Mouse (Mus musculus) liver, embryonic 13.5 days (tissue): ENCODE results near the gene Bex3. TPM values are rescaled to one million over a fixed set of nuclear protein-coding genes. Genes with fewer than 3 reads are reported as not detected.
"Not testable (repeated sequence)": the region's sequence is repeated elsewhere in the genome, so short reads cannot be mapped to it uniquely, and the experiment has no call there.

Experiments
- ATAC-seq: fragments of 200-750 bp; cut with Nextera tagmentation; 2 replicates; pipeline ENCODE4 v1.8.0; 2017; ENCODE audit warnings: low read depth, mild to moderate bottlenecking, moderate number of reproducible peaks, moderate library complexity
- DNase-seq: peaks from one replicate; pipeline ENCODE4 v3.0.0; 2022
- H3K27ac ChIP-seq: fragments of 300-500 bp; sonication (generic); 2 replicates; pipeline ENCODE4 v1.5.1; 2015; ENCODE audit warnings: moderate library complexity, mild to moderate bottlenecking, inconsistent platforms
- H3K27me3 ChIP-seq: fragments of 300-500 bp; sonication (generic); 2 replicates; pipeline ENCODE4 v1.6.1; 2015; ENCODE audit warnings: mild to moderate bottlenecking, inconsistent platforms
- H3K36me3 ChIP-seq: fragments of 300-500 bp; sonication (generic); 2 replicates; pipeline ENCODE4 v1.6.1; 2015; ENCODE audit warnings: mild to moderate bottlenecking, inconsistent platforms
- H3K4me1 ChIP-seq: fragments of 300-500 bp; sonication (generic); replicated peaks from 2 replicates; pipeline ENCODE4 v1.6.1; 2015; ENCODE audit warnings: inconsistent platforms
- H3K4me2 ChIP-seq: fragments of 300-500 bp; sonication (generic); 2 replicates; pipeline ENCODE4 v1.6.1; 2015; ENCODE audit warnings: inconsistent platforms, mild to moderate bottlenecking, moderate library complexity
- H3K4me3 ChIP-seq: fragments of 300-500 bp; sonication (generic); replicated peaks from 2 replicates; pipeline ENCODE4 v1.5.1; 2015; ENCODE audit warnings: mild to moderate bottlenecking, inconsistent platforms
- H3K9ac ChIP-seq: fragments of 300-500 bp; sonication (generic); 2 replicates; pipeline ENCODE4 v1.6.1; 2015; ENCODE audit warnings: mild to moderate bottlenecking, inconsistent platforms
- H3K9me3 ChIP-seq: fragments of 300-500 bp; sonication (generic); replicated peaks from 2 replicates; pipeline ENCODE4 v1.6.1; 2016; ENCODE audit warnings: inconsistent platforms
- WGBS: fragments of 180-500 bp; shearing (Covaris S2); methylation state at CpG from one replicate; pipeline ENCODE4 v1.1.7; 2015; ENCODE audit not compliant: insufficient replicate concordance; 5-methylcytosine and 5-hydroxymethylcytosine counted together
- polyA plus RNA-seq: library from polyadenylated mRNA; unstranded; fragments of >200 nt; fragmentation: Nextera tagmentation; extraction: Ambion mirVana; gene quantifications from 2 replicates; pipeline ENCODE4 v1.2.1, GENCODE M21; 2015

The Bex3 gene
- polyA plus RNA-seq, 1 experiment from 2014 or later, result 238 TPM

GRCm38 (mm10) chrX:136267720-136268119 lies 2.3 kb upstream of the Bex3 start:
- Histone ChIP-seq H3K4me2 (no peak overlapping the region), H3K9me3 (no peaks in the 10 kb centered on the region), H3K27me3 (no peaks in the 10 kb centered on the region), H3K36me3 (no peaks in the 10 kb centered on the region), H3K4me1 (0 out of 2 replicates have a peak, but pooled peaks cover 2% of the 10 kb centered on the region), H3K9ac (no peak overlapping the region), H3K27ac (no peak overlapping the region), H3K4me3 (no peak overlapping the region)
- ATAC-seq (no peak), DNase-seq (no peak)
- 77% methylated on average over 5 of the region's 5 CpGs for WGBS

GRCm38 (mm10) chrX:136268173-136268572 lies 1.9 kb upstream of the Bex3 start:
- 0 out of 2 replicates have a peak, but pooled peaks cover 2% of the 10 kb centered on the region for H3K4me1 ChIP-seq
- DNase-seq (no peak), ATAC-seq (no peak)
- no peaks in the 10 kb centered on the region for H3K36me3 ChIP-seq
- no peak overlapping the region for H3K9ac ChIP-seq
- no peak overlapping the region for H3K4me3 ChIP-seq
- no peak overlapping the region for H3K4me2 ChIP-seq
- WGBS, result 55% methylated on average over 4 of the region's 4 CpGs
- H3K27ac ChIP-seq, result no peak overlapping the region
- no peaks in the 10 kb centered on the region for H3K9me3 ChIP-seq
- H3K27me3 ChIP-seq, result no peaks in the 10 kb centered on the region

- H3K36me3 ChIP-seq, result not testable (repeated sequence)
- peak overlapping the region; percentile 65 for H3K9ac ChIP-seq
- 24% methylated on average over 13 of the region's 60 CpGs for WGBS
Measured at GRCm38 (mm10) chrX:136270393-136271111, 499 bp downstream of the Bex3 start.

DNA sequence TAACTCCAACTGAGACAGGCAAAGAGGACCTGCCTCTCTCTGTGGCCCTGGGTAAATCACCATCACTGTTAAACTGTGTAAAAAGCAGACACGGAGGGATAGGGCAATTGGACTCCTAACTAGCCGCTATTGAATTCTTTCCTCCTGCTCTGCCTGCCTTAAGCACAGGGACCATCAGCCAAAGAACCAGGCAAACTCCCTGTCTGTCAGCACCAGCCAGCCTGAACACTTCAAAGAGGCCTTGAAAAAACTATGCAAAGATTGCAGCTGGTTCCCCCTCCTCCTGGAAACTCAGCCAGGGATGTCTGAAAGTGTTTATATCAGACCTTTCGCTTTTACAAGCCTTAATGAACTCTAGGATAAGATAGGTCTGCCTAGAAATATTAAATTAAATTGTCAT lies 4.5 kb downstream of the Bex3 start:
- WGBS, result 22% methylated on average over 3 of the region's 3 CpGs
- H3K9me3 ChIP-seq, result no peaks in the 10 kb centered on the region
- no peak overlapping the region for H3K27ac ChIP-seq
- no peak overlapping the region for H3K9ac ChIP-seq
- ATAC-seq, result no peak
- 0 out of 2 replicates have a peak, but pooled peaks cover 2% of the 10 kb centered on the region for H3K4me1 ChIP-seq
- no peaks in the 10 kb centered on the region for H3K36me3 ChIP-seq
- H3K4me3 ChIP-seq, result no peak overlapping the region
- H3K27me3 ChIP-seq, result no peaks in the 10 kb centered on the region
- DNase-seq, result no peak
- H3K4me2 ChIP-seq, result no peak overlapping the region

More at GRCm38 (mm10) chrX:136270393-136271111, 499 bp downstream of the Bex3 start:
- ATAC-seq, result peak; percentile 28
- H3K27ac ChIP-seq, H3K4me1 ChIP-seq, H3K27me3 ChIP-seq, H3K9me3 ChIP-seq, DNase-seq: not testable (repeated sequence)
- H3K4me2 ChIP-seq, result peak overlapping the region; percentile 56
- peak overlapping the region; percentile 56 for H3K4me3 ChIP-seq

- Histone ChIP-seq H3K9me3 (no peaks in the 10 kb centered on the region), H3K27ac (no peak overlapping the region), H3K36me3 (no peaks in the 10 kb centered on the region), H3K27me3 (no peaks in the 10 kb centered on the region), H3K4me1 (0 out of 2 replicates have a peak, but pooled peaks cover 2% of the 10 kb centered on the region), H3K4me2 (no peak overlapping the region), H3K4me3 (no peak overlapping the region), H3K9ac (no peak overlapping the region)
- DNase-seq (no peak), ATAC-seq (no peak)
- 43% methylated on average over 3 of the region's 3 CpGs for WGBS
Measured at GRCm38 (mm10) chrX:136275386-136275785, 5.3 kb downstream of the Bex3 start.

- 64% methylated on average over 7 of the region's 7 CpGs for WGBS
- Histone ChIP-seq H3K4me3 (no peak overlapping the region), H3K36me3 (no peaks in the 10 kb centered on the region), H3K9me3 (no peaks in the 10 kb centered on the region), H3K27me3 (no peaks in the 10 kb centered on the region), H3K9ac (no peak overlapping the region), H3K4me2 (no peak overlapping the region), H3K4me1 (no peaks in the 10 kb centered on the region), H3K27ac (no peak overlapping the region)
- DNase-seq (no peak), ATAC-seq (no peak)
Measured at GRCm38 (mm10) chrX:136277577-136277976, 7.5 kb downstream of the Bex3 start.

GRCm38 (mm10) chrX:136278401-136278800 lies 8.3 kb downstream of the Bex3 start:
- no peaks in the 10 kb centered on the region for H3K27me3 ChIP-seq
- H3K4me1 ChIP-seq, result no peaks in the 10 kb centered on the region
- H3K4me3 ChIP-seq, result no peak overlapping the region
- H3K9ac ChIP-seq, result no peak overlapping the region
- no peaks in the 10 kb centered on the region for H3K36me3 ChIP-seq
- no peaks in the 10 kb centered on the region for H3K9me3 ChIP-seq
- H3K27ac ChIP-seq, result no peak overlapping the region
- DNase-seq (no peak), ATAC-seq (no peak)
- no peak overlapping the region for H3K4me2 ChIP-seq

DNA sequence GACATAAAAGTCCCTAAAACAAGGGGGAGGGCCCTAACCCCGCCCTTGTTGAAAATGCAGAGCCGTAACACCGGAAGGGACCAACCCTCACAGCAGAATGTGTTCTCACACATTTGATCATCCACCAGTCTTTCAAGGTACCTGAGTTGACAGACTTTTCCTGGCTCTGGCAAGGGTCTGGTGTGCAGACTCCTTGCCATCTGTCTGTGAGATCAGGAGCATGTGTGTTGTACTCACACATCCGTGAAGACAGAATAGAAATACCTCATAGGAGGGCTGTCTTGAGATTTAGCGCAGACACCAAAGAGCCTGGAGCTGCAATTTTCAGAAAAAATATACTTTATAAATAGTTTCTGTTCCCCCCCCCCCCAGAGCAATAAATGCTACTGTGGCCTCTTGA lies 9.4 kb downstream of the Bex3 start:
- Histone ChIP-seq H3K27ac (no peak overlapping the region), H3K9ac (no peak overlapping the region), H3K4me1 (no peaks in the 10 kb centered on the region), H3K36me3 (no peaks in the 10 kb centered on the region), H3K4me3 (no peak overlapping the region), H3K27me3 (no peaks in the 10 kb centered on the region), H3K9me3 (no peaks in the 10 kb centered on the region), H3K4me2 (no peak overlapping the region)
- no peak for ATAC-seq
- DNase-seq, result no peak
- 71% methylated on average over 5 of the region's 5 CpGs for WGBS

DNA sequence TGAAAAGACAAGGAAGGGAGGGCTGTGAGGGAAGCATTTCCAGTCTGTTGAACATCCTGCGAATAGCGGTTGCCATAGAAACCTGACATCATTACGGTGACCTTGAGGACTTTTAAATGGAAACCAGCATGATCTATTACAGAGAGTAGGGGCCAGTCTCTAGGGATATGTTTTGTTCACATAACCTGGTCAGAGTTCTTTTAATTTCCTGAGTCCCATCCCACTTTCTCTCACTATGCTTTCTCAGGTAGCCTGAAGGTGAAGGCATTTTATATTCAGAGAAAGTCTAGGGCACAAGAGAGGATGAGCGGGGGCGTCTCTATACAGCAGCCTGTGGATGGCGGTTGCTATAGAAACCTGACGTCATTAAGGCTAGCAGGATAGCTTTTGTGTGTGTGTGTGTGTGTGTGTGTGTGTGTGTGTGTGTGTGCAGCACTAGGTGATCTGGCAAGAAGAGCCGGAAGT lies 20.8 kb downstream of the Bex3 start:
- Histone ChIP-seq H3K36me3 (no peaks in the 10 kb centered on the region), H3K9me3 (no peaks in the 10 kb centered on the region), H3K9ac (no peak overlapping the region), H3K4me2 (no peak overlapping the region), H3K4me3 (no peak overlapping the region), H3K27ac (no peak overlapping the region), H3K4me1 (no peaks in the 10 kb centered on the region), H3K27me3 (no peaks in the 10 kb centered on the region)
- 46% methylated on average over 8 of the region's 8 CpGs for WGBS
- DNase-seq, result no peak
- no peak for ATAC-seq

GRCm38 (mm10) chrX:136304295-136304694 lies 34.2 kb downstream of the Bex3 start:
- H3K36me3 ChIP-seq, result no peaks in the 10 kb centered on the region
- H3K4me2 ChIP-seq, result no peak overlapping the region
- H3K4me1 ChIP-seq, result no peaks in the 10 kb centered on the region
- H3K4me3 ChIP-seq, result no peak overlapping the region
- DNase-seq, result no peak
- H3K27ac ChIP-seq, result no peak overlapping the region
- no peaks in the 10 kb centered on the region for H3K9me3 ChIP-seq
- no peak overlapping the region for H3K9ac ChIP-seq
- no peak for ATAC-seq
- no peaks in the 10 kb centered on the region for H3K27me3 ChIP-seq

DNA sequence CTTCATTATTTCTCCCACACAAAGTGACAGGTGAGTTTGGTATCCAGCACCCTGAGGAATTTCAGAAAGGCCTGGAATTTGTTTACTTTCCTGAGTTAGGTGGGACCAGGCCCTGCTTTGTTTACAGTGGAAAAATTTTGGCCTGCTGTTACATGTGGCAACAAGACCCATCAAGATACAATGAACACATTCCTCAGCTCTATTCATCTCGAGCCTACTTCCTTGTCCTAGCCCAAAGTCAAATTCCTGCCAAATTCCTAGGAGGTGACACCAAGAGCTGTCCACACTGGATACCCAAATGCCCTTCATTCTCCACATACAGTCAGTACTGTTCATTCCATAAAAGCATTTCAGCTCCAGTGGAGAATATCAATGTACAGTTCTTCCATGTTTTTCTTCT lies 36.1 kb downstream of the Bex3 start:
- no peak for ATAC-seq
- Histone ChIP-seq H3K27me3 (no peaks in the 10 kb centered on the region), H3K9me3 (no peaks in the 10 kb centered on the region), H3K4me3 (no peak overlapping the region), H3K4me2 (no peak overlapping the region), H3K4me1 (no peaks in the 10 kb centered on the region), H3K36me3 (no peaks in the 10 kb centered on the region), H3K27ac (no peak overlapping the region), H3K9ac (no peak overlapping the region)
- no peak for DNase-seq
- WGBS, result 21% methylated on average over 1 of the region's 1 CpGs

DNA sequence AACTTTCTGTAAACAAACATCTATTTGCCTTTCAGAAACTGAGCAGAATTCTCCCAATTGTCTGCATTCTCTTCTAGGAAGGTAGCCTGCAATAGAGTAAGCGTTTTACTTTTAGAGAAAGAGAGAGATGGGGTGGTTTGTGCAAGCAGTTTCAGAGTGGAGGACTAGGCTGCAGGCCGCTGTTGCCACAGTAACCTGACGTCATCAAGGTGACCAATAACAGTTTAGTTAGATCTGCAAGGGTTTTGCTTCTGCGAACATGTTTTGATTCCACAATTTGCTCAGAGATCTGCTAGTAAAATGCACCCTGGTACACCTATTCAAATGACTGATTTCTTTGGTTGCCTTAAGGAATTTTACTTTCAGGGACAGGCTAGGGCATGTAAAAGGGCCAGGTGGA lies 43.2 kb downstream of the Bex3 start:
- WGBS, result 43% methylated on average over 4 of the region's 4 CpGs
- Histone ChIP-seq H3K9me3 (no peaks in the 10 kb centered on the region), H3K4me2 (no peak overlapping the region), H3K4me3 (no peak overlapping the region), H3K9ac (no peak overlapping the region), H3K36me3 (no peaks in the 10 kb centered on the region), H3K27ac (no peak overlapping the region), H3K4me1 (no peaks in the 10 kb centered on the region), H3K27me3 (no peaks in the 10 kb centered on the region)
- DNase-seq (no peak), ATAC-seq (no peak)
